Mouse (Mus musculus): ENCODE results near the gene Pnkp. TPM values are rescaled to one million over a fixed set of nuclear protein-coding genes. Genes with fewer than 3 reads are reported as not detected.
A peak's percentile ranks its signal among the peaks of the same experiment; 100 is the strongest.

Pnkp gene
- polyA plus RNA-seq (2014; fragmentation: Nextera tagmentation; extraction: Ambion mirVana): 23.4 and 26.5 TPM in 2 replicates

DNA sequence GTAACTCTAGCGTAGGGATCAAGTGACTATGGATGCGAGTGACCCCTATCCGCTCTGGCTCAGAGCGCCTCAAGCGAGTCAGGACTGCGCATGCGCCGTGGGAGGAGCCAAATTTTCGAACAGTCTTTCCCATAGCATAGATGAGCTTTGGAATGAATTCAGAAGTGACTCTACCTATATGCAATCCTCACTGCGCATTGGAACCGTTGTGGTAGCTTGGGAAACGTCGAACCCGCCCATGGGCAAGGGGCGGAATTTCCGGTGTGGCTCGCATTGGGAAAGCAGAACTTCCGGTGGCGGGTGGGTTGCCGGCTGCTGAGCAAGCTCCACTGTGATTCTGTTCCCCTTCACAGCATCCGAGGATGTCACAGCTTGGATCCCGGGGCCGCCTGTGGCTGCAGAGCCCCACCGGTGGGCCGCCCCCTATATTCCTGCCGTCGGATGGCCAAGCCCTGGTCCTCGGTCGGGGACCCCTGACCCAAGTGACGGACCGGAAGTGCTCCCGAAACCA is at the start of gene Pnkp:
Gene Pnkp, plus strand, starts transcription at position 98 of the 511 bp plus-strand sequence.
- WGBS: 1% methylated on average over 32 of the region's 32 CpGs
- Histone ChIP-seq H3K4me3 (replicated peaks; ENCODE audit: low read length) (peak within 1 kb of the TSS; percentile 70), H3K4me2 (replicated peaks) (peak within 1 kb of the TSS; percentile 95), H3K27me3 (ENCODE audit: control insufficient read depth, insufficient read depth, low read length) (no peaks in the 10 kb centered on the region), H3K27ac (peak within 1 kb of the TSS; percentile 90), H3K36me3 (replicated peaks; ENCODE audit: control insufficient read depth, insufficient read depth) (peaks cover 22% of the 10 kb centered on the region), H3K4me1 (replicated peaks; ENCODE audit: control insufficient read depth, insufficient read depth, low read length) (peaks cover 34% of the 10 kb centered on the region), H3K9me3 (ENCODE audit: control insufficient read depth, low read length) (no peaks in the 10 kb centered on the region), H3K9ac (peak within 1 kb of the TSS; percentile 82)
- ATAC-seq (ENCODE audit: low FRiP score) (peak; percentile 44), DNase-seq (ENCODE audit: low spot score) (peak; percentile 90)

DNA sequence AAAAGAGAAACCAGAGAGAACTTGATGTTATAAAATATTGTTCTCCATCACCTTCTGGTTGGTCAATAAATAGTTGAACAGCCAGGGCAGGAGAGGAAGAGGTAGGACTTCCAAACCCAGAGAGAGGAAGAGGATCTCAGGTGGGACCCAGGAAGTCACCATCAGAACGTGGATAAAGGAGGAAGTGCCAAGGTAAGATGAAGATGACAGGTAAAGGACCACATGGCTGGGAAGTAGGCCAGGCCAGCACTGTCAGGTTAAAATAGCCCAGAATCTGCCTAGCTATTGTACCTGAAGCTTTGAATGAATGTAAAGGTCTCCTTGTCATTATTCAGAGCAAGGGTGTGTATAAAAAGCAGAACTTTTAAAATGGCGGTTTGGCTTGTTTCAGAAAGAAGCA is 48.0 kb upstream of the Pnkp start:
- Histone ChIP-seq H3K4me3 (replicated peaks; ENCODE audit: low read length) (no peak overlapping the region), H3K9me3 (ENCODE audit: control insufficient read depth, low read length) (no peaks in the 10 kb centered on the region), H3K36me3 (replicated peaks; ENCODE audit: control insufficient read depth, insufficient read depth) (no peaks in the 10 kb centered on the region), H3K4me2 (replicated peaks) (no peak overlapping the region), H3K4me1 (replicated peaks; ENCODE audit: control insufficient read depth, insufficient read depth, low read length) (no peaks in the 10 kb centered on the region), H3K9ac (no peak overlapping the region), H3K27ac (no peak overlapping the region), H3K27me3 (ENCODE audit: control insufficient read depth, insufficient read depth, low read length) (no peaks in the 10 kb centered on the region)
- no peak for DNase-seq (ENCODE audit: low spot score)
- WGBS: 92% methylated on average over 2 of the region's 2 CpGs
- no peak for ATAC-seq (ENCODE audit: low FRiP score)

DNA sequence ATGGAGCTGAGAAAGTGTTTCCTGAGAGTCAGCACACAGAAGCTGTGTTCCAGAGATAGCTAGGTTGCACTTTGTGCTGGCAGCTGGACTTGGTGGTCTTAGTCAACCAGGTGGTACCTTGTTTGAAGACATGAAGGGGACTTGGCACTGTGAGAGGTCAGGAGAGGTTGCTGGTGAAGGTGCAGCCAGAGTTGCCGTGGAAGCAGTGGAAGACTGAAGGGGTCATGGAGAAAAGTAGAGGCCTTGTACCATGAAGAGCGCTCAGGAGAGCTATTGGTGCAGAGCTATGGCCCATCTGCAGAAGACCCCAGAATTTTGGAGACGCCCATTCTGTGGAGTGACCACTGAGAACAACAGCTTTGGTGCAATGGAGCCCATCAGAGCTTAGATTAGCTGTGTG is 47.5 kb upstream of the Pnkp start:
- Histone ChIP-seq H3K4me1 (replicated peaks; ENCODE audit: control insufficient read depth, insufficient read depth, low read length) (no peaks in the 10 kb centered on the region), H3K4me2 (replicated peaks) (no peak overlapping the region), H3K9me3 (ENCODE audit: control insufficient read depth, low read length) (no peaks in the 10 kb centered on the region), H3K9ac (no peak overlapping the region), H3K27ac (no peak overlapping the region), H3K4me3 (replicated peaks; ENCODE audit: low read length) (no peak overlapping the region), H3K27me3 (ENCODE audit: control insufficient read depth, insufficient read depth, low read length) (no peaks in the 10 kb centered on the region), H3K36me3 (replicated peaks; ENCODE audit: control insufficient read depth, insufficient read depth) (no peaks in the 10 kb centered on the region)
- ATAC-seq (ENCODE audit: low FRiP score) (no peak), DNase-seq (ENCODE audit: low spot score) (no peak)
- WGBS: 91% methylated on average over 3 of the region's 3 CpGs

DNA sequence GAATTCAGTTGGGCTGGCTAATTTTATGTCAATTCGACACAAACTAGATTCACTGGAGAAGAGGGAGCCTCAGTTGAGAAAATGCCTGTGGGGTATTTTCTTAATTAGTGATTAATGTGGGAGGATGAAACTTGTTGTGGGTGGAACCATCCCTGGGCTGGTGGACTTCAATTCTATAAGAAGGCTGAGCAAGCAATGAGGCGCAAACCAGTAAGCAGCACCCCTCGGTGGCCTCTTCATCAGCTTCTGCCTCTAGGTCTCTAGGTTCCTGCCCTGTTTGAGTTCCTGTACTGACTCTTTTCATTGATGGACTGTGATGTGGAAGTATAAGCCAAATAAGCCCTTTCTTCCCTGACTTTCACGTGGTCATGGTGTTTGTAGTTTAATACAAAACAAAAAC is 46.6 kb upstream of the Pnkp start:
- Histone ChIP-seq H3K4me3 (replicated peaks; ENCODE audit: low read length) (no peak overlapping the region), H3K27me3 (ENCODE audit: control insufficient read depth, insufficient read depth, low read length) (no peaks in the 10 kb centered on the region), H3K9me3 (ENCODE audit: control insufficient read depth, low read length) (no peaks in the 10 kb centered on the region), H3K4me2 (replicated peaks) (no peak overlapping the region), H3K4me1 (replicated peaks; ENCODE audit: control insufficient read depth, insufficient read depth, low read length) (peaks cover 6% of the 10 kb centered on the region), H3K27ac (no peak overlapping the region), H3K9ac (no peak overlapping the region), H3K36me3 (replicated peaks; ENCODE audit: control insufficient read depth, insufficient read depth) (no peaks in the 10 kb centered on the region)
- ATAC-seq (ENCODE audit: low FRiP score) (no peak), DNase-seq (ENCODE audit: low spot score) (no peak)
- WGBS: 90% methylated on average over 4 of the region's 4 CpGs

- no peak for DNase-seq (ENCODE audit: low spot score)
- Histone ChIP-seq H3K4me3 (replicated peaks; ENCODE audit: low read length) (no peak overlapping the region), H3K4me1 (replicated peaks; ENCODE audit: control insufficient read depth, insufficient read depth, low read length) (peaks cover 7% of the 10 kb centered on the region), H3K4me2 (replicated peaks) (no peak overlapping the region), H3K27me3 (ENCODE audit: control insufficient read depth, insufficient read depth, low read length) (no peaks in the 10 kb centered on the region), H3K27ac (no peak overlapping the region), H3K36me3 (replicated peaks; ENCODE audit: control insufficient read depth, insufficient read depth) (no peaks in the 10 kb centered on the region), H3K9ac (no peak overlapping the region), H3K9me3 (ENCODE audit: control insufficient read depth, low read length) (no peaks in the 10 kb centered on the region)
- 91% methylated on average over 7 of the region's 7 CpGs for WGBS
- ATAC-seq (ENCODE audit: low FRiP score): no peak
These were observed 46.0 kb upstream of the Pnkp start for GRCm38 (mm10) chr7:44810819-44811557.

- Histone ChIP-seq H3K36me3 (replicated peaks; ENCODE audit: control insufficient read depth, insufficient read depth) (no peaks in the 10 kb centered on the region), H3K4me2 (replicated peaks) (no peak overlapping the region), H3K27me3 (ENCODE audit: control insufficient read depth, insufficient read depth, low read length) (no peaks in the 10 kb centered on the region), H3K27ac (no peak overlapping the region), H3K4me3 (replicated peaks; ENCODE audit: low read length) (no peak overlapping the region), H3K4me1 (replicated peaks; ENCODE audit: control insufficient read depth, insufficient read depth, low read length) (peaks cover 16% of the 10 kb centered on the region), H3K9ac (no peak overlapping the region), H3K9me3 (ENCODE audit: control insufficient read depth, low read length) (no peaks in the 10 kb centered on the region)
- no peak for ATAC-seq (ENCODE audit: low FRiP score)
- no peak for DNase-seq (ENCODE audit: low spot score)
- WGBS: 92% methylated on average over 20 of the region's 20 CpGs
These were observed 44.2 kb upstream of the Pnkp start for GRCm38 (mm10) chr7:44812651-44813325.

- no peak overlapping the region for H3K4me2 ChIP-seq (replicated peaks)
- DNase-seq (ENCODE audit: low spot score): no peak
- no peak for ATAC-seq (ENCODE audit: low FRiP score)
- 96% methylated on average over 3 of the region's 3 CpGs for WGBS
- H3K27me3 ChIP-seq (ENCODE audit: control insufficient read depth, insufficient read depth, low read length): no peaks in the 10 kb centered on the region
- no peaks in the 10 kb centered on the region for H3K9me3 ChIP-seq (ENCODE audit: control insufficient read depth, low read length)
- H3K4me3 ChIP-seq (replicated peaks; ENCODE audit: low read length): no peak overlapping the region
- H3K4me1 ChIP-seq (replicated peaks; ENCODE audit: control insufficient read depth, insufficient read depth, low read length): peaks cover 28% of the 10 kb centered on the region
- H3K27ac ChIP-seq: no peak overlapping the region
- H3K9ac ChIP-seq: no peak overlapping the region
- H3K36me3 ChIP-seq (replicated peaks; ENCODE audit: control insufficient read depth, insufficient read depth): no peaks in the 10 kb centered on the region
These were observed 43.0 kb upstream of the Pnkp start for GRCm38 (mm10) chr7:44813985-44814384.

DNA sequence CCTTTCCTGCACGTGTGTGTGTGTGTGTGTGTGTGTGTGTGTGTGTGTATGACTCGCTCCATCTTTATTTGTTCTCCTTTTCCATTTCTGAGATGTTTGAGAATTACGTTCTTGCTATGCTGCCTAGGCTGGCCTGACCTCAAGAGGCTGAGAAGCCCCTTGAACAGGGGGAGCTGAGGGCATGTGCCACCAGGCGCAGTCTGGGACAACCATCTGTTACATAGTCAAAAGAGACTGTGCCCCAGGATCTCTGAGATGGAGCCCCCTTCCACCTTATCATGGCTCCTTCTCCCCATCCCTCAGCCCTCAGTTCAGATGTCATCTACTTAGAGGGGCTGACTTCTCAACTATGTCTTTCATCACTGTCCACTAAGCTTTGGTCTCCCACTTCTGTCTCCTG is 42.5 kb upstream of the Pnkp start:
- no peak for ATAC-seq (ENCODE audit: low FRiP score)
- 96% methylated on average over 3 of the region's 4 CpGs for WGBS
- peaks cover 31% of the 10 kb centered on the region for H3K4me1 ChIP-seq (replicated peaks; ENCODE audit: control insufficient read depth, insufficient read depth, low read length)
- H3K9me3 ChIP-seq (ENCODE audit: control insufficient read depth, low read length): no peaks in the 10 kb centered on the region
- no peak for DNase-seq (ENCODE audit: low spot score)
- no peaks in the 10 kb centered on the region for H3K27me3 ChIP-seq (ENCODE audit: control insufficient read depth, insufficient read depth, low read length)
- no peak overlapping the region for H3K4me3 ChIP-seq (replicated peaks; ENCODE audit: low read length)
- H3K27ac ChIP-seq: no peak overlapping the region
- H3K9ac ChIP-seq: no peak overlapping the region
- H3K36me3 ChIP-seq (replicated peaks; ENCODE audit: control insufficient read depth, insufficient read depth): no peaks in the 10 kb centered on the region
- H3K4me2 ChIP-seq (replicated peaks): no peak overlapping the region

- Histone ChIP-seq H3K4me3 (replicated peaks; ENCODE audit: low read length) (peak overlapping the region; percentile 83), H3K4me1 (replicated peaks; ENCODE audit: control insufficient read depth, insufficient read depth, low read length) (peaks cover 36% of the 10 kb centered on the region), H3K9ac (peak overlapping the region; percentile 34; the same call in 1 of the 2 replicates), H3K27me3 (ENCODE audit: control insufficient read depth, insufficient read depth, low read length) (no peaks in the 10 kb centered on the region), H3K4me2 (replicated peaks) (peak overlapping the region; percentile 67), H3K36me3 (replicated peaks; ENCODE audit: control insufficient read depth, insufficient read depth) (no peaks in the 10 kb centered on the region), H3K9me3 (ENCODE audit: control insufficient read depth, low read length) (no peaks in the 10 kb centered on the region), H3K27ac (peak overlapping the region; percentile 53; the same call in 1 of the 2 replicates)
- WGBS: 23% methylated on average over 14 of the region's 14 CpGs
- no peak for ATAC-seq (ENCODE audit: low FRiP score)
- no peak for DNase-seq (ENCODE audit: low spot score)
These were observed 41.9 kb upstream of the Pnkp start for GRCm38 (mm10) chr7:44814952-44815553.

All from hindbrain, embryonic 14.5 days (tissue).